ENCODE assay signal across 32 mouse cellular contexts in genomic region chrX:17175748-17176147, GRCm38 (mm10).
"Had no signal": no experiment of that assay in that cellular context is flagged by ENCODE, and none has a peak within 500 bp of the region (broad histone marks: within the 10 kb centered on the region; RNA-seq: fewer than 3 reads in every experiment).

No protein-coding gene starts in this region.

- H3K4me3 ChIP-seq: heart, embryonic 12.5 days; heart, embryonic 13.5 days; heart, embryonic 15.5 days; hindbrain, embryonic 10.5 days; hindbrain, embryonic 12.5 days; hindbrain, embryonic 13.5 days; hindbrain, embryonic 15.5 days; intestine, embryonic 15.5 days; kidney, embryonic 15.5 days; layer of hippocampus, adult 2 months; left cerebral cortex, adult 2 months had no signal

- H3K27ac ChIP-seq: heart, embryonic 13.5 days; heart, embryonic 15.5 days; hindbrain, embryonic 10.5 days; hindbrain, embryonic 12.5 days; hindbrain, embryonic 13.5 days; hindbrain, embryonic 14.5 days; hindbrain, embryonic 15.5 days; hindbrain, postnatal 0 days; intestine, embryonic 15.5 days; kidney, embryonic 15.5 days; kidney, postnatal 0 days; layer of hippocampus, adult 2 months; left cerebral cortex, adult 2 months had no signal

- DNase-seq: heart, postnatal 10 days; heart, postnatal 14 days; heart, postnatal 4 days; kidney, adult 11 months; kidney, adult 18-20 months; kidney, adult 2 months; kidney, adult 8-10 months; kidney, postnatal 10 days; kidney, postnatal 14 days; kidney, postnatal 25 days; kidney, postnatal 36 days; kidney, postnatal 4 days; layer of hippocampus, adult 9-11 months; layer of hippocampus, postnatal 36 days had no signal

- H3K27me3 ChIP-seq: heart, embryonic 12.5 days; heart, embryonic 13.5 days; heart, embryonic 15.5 days; hindbrain, embryonic 12.5 days; hindbrain, embryonic 13.5 days; hindbrain, embryonic 15.5 days; intestine, embryonic 15.5 days; kidney, embryonic 15.5 days had no signal

- H3K4me1 ChIP-seq: heart, embryonic 12.5 days; heart, embryonic 13.5 days; heart, embryonic 15.5 days; hindbrain, embryonic 10.5 days; hindbrain, embryonic 12.5 days; hindbrain, embryonic 13.5 days; hindbrain, embryonic 15.5 days; intestine, embryonic 15.5 days; kidney, embryonic 15.5 days had no signal

- ATAC-seq: hindbrain, embryonic 16.5 days; hindbrain, postnatal 0 days; inflammation-experienced regulatory T-cells, adult 6 months; intestine, embryonic 15.5 days; intestine, embryonic 16.5 days; intestine, postnatal 0 days had no signal
